Mouse (Mus musculus) ES-Bruce4 (cell line): Measurements from ENCODE around the gene Nectin2.

Experiments used
- CTCF ChIP-seq: IDR thresholded peaks from one replicate; pipeline ENCODE4 v1.8.1; 2011; ENCODE audit warnings: low read depth, low read length
- EP300 ChIP-seq: IDR thresholded peaks from 2 replicates; pipeline ENCODE4 v1.6.1; 2011; ENCODE audit warnings: low read depth, low read length; ENCODE audit not compliant: insufficient read depth
- POLR2A ChIP-seq: IDR thresholded peaks from one replicate; pipeline ENCODE4 v1.8.1; 2011; ENCODE audit warnings: low read length; ENCODE audit not compliant: insufficient read depth

GRCm38 (mm10) chr7:19751070-19751383 is 744 bp upstream of the Nectin2 start:
- TF ChIP-seq POLR2A (no peak), CTCF (no peak), EP300 (no peak)
